Mouse (Mus musculus) ES-Bruce4 (cell line): Measurements from ENCODE around the gene Nkrf. TPM values are rescaled to one million over a fixed set of nuclear protein-coding genes. Genes with fewer than 3 reads are reported as not detected.

Experiments
- H3K27ac ChIP-seq: 2 replicates; pipeline ENCODE4 v1.5.1; 2012; ENCODE audit warnings: low read length, inconsistent platforms; ENCODE audit not compliant: insufficient read depth
- H3K27me3 ChIP-seq: 2 replicates; pipeline ENCODE4 v1.6.1; 2012; ENCODE audit warnings: mild to moderate bottlenecking, low read length, inconsistent platforms; ENCODE audit not compliant: control insufficient read depth, poor library complexity, insufficient read depth, severe bottlenecking
- H3K36me3 ChIP-seq: 2 replicates; pipeline ENCODE4 v1.6.1; 2012; ENCODE audit warnings: inconsistent platforms, mild to moderate bottlenecking, low read length, moderate library complexity; ENCODE audit not compliant: control insufficient read depth, poor library complexity, insufficient read depth, severe bottlenecking
- H3K4me1 ChIP-seq: one replicate; pipeline ENCODE4 v1.8.1; 2011; ENCODE audit warnings: low read length; ENCODE audit not compliant: control insufficient read depth, insufficient read depth
- H3K4me3 ChIP-seq: 2 replicates; pipeline ENCODE4 v1.5.1; 2011; ENCODE audit warnings: low read depth, mild to moderate bottlenecking, low read length
- H3K9ac ChIP-seq: 2 replicates; pipeline ENCODE4 v1.6.1; 2012; ENCODE audit warnings: low read depth, mild to moderate bottlenecking, inconsistent platforms; ENCODE audit not compliant: poor library complexity, severe bottlenecking
- H3K9me3 ChIP-seq: replicated peaks from 2 replicates; pipeline ENCODE4 v1.6.1; 2012; ENCODE audit warnings: mild to moderate bottlenecking, low read length, inconsistent platforms; ENCODE audit not compliant: control insufficient read depth, poor library complexity, insufficient read depth, severe bottlenecking
- CTCF ChIP-seq: IDR thresholded peaks from one replicate; pipeline ENCODE4 v1.8.1; 2011; ENCODE audit warnings: low read depth, low read length
- EP300 ChIP-seq: IDR thresholded peaks from 2 replicates; pipeline ENCODE4 v1.6.1; 2011; ENCODE audit warnings: low read depth, low read length; ENCODE audit not compliant: insufficient read depth
- POLR2A ChIP-seq: IDR thresholded peaks from one replicate; pipeline ENCODE4 v1.8.1; 2011; ENCODE audit warnings: low read length; ENCODE audit not compliant: insufficient read depth
- polyA plus RNA-seq: library from polyadenylated mRNA; stranded (reverse); fragments of >200 nt; gene quantifications from 2 replicates; pipeline ENCODE4 v1.2.4, GENCODE M21; 2011; ENCODE audit warnings: low read depth; ENCODE audit not compliant: missing spikeins, insufficient read depth, insufficient read length

The Nkrf gene
- polyA plus RNA-seq, 1 experiment: 17.7 TPM

- TF ChIP-seq CTCF: no peak
- TF ChIP-seq POLR2A: no peak
- no peak for TF ChIP-seq EP300
- Histone ChIP-seq H3K27me3 (no peaks in the 10 kb centered on the region), H3K36me3 (no peaks in the 10 kb centered on the region), H3K4me3 (no peak overlapping the region), H3K9ac (no peak overlapping the region), H3K27ac (no peak overlapping the region), H3K9me3 (no peaks in the 10 kb centered on the region), H3K4me1 (no peaks in the 10 kb centered on the region)
Measured at GRCm38 (mm10) chrX:36870372-36870771, 32.3 kb downstream of the Nkrf start.

GRCm38 (mm10) chrX:36864609-36865328 is 37.9 kb downstream of the Nkrf start:
- Histone ChIP-seq H3K9ac (peak overlapping the region; percentile 52), H3K27me3 (no peaks in the 10 kb centered on the region), H3K27ac (0 out of 2 replicates have a peak overlapping the region, but pooled peaks have one; percentile 24), H3K9me3 (no peaks in the 10 kb centered on the region), H3K4me3 (peak overlapping the region; percentile 98; the same call in 1 of the 2 replicates), H3K36me3 (no peaks in the 10 kb centered on the region; the same call in 1 of the 2 replicates), H3K4me1 (no peaks in the 10 kb centered on the region)
- TF ChIP-seq CTCF (no peak), POLR2A (no peak), EP300 (no peak)

- Histone ChIP-seq H3K27ac (no peak overlapping the region), H3K4me1 (no peaks in the 10 kb centered on the region)
- TF ChIP-seq POLR2A (no peak), EP300 (0 out of 2 replicates have a peak, but pooled peaks have one; percentile 20)
Measured at GRCm38 (mm10) chrX:36863766-36864608, 38.7 kb downstream of the Nkrf start.

GRCm38 (mm10) chrX:36852631-36853030 is 50.1 kb downstream of the Nkrf start:
- Histone ChIP-seq H3K27me3 (no peaks in the 10 kb centered on the region), H3K9me3 (no peaks in the 10 kb centered on the region), H3K9ac (no peak overlapping the region), H3K4me3 (no peak overlapping the region), H3K4me1 (no peaks in the 10 kb centered on the region), H3K36me3 (no peaks in the 10 kb centered on the region), H3K27ac (no peak overlapping the region)
- no peak for TF ChIP-seq POLR2A
- TF ChIP-seq CTCF: no peak
- TF ChIP-seq EP300: no peak

More at GRCm38 (mm10) chrX:36863766-36864608, 38.7 kb downstream of the Nkrf start:
- H3K36me3 ChIP-seq: no peaks in the 10 kb centered on the region; the same call in 1 of the 2 replicates
- H3K9ac ChIP-seq: peak overlapping the region; percentile 96
- peak overlapping the region; percentile 98 for H3K4me3 ChIP-seq
- H3K27me3 ChIP-seq: no peaks in the 10 kb centered on the region
- no peaks in the 10 kb centered on the region for H3K9me3 ChIP-seq

GRCm38 (mm10) chrX:36847152-36847551 is 55.5 kb downstream of the Nkrf start:
- no peak overlapping the region for H3K9ac ChIP-seq
- H3K4me3 ChIP-seq: no peak overlapping the region
- H3K27me3 ChIP-seq: no peaks in the 10 kb centered on the region
- no peaks in the 10 kb centered on the region for H3K36me3 ChIP-seq
- H3K27ac ChIP-seq: no peak overlapping the region
- H3K9me3 ChIP-seq: no peaks in the 10 kb centered on the region
- TF ChIP-seq POLR2A (no peak), CTCF (no peak), EP300 (no peak)
- H3K4me1 ChIP-seq: no peaks in the 10 kb centered on the region
